Mouse (Mus musculus): Measurements from ENCODE around the gene Dock7. TPM values are rescaled to one million over a fixed set of nuclear protein-coding genes. Genes with fewer than 3 reads are reported as not detected.
A peak's percentile ranks its signal among the peaks of the same experiment; 100 is the strongest.

Dock7 gene
- polyA plus RNA-seq, 1 experiment from 2014 or later: 20.1 TPM

DNA sequence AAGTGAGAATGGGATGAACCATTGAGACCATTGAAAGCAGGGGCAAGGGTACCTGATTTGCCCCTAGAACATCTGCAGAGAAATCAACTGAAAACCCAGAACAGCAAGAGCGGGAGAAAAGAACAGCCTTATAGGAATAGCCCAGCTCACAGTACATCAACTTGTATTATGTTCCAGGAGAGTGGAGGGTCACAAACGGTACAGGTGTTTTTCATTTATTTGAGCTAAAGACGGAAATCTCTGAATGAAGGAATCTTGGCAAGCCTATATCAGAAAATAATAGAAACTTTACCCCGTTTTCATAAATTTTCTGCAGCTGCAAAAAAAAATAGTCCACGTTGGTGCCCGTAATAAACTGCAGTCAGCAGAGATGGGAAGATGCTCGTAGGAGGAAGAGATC is 22.6 kb upstream of the Dock7 start:
- Histone ChIP-seq H3K4me3 (no peak overlapping the region), H3K4me2 (no peak overlapping the region), H3K9ac (no peak overlapping the region), H3K9me3 (replicated peaks) (no peaks in the 10 kb centered on the region), H3K36me3 (no peaks in the 10 kb centered on the region), H3K27me3 (no peaks in the 10 kb centered on the region), H3K27ac (no peak overlapping the region), H3K4me1 (replicated peaks) (no peaks in the 10 kb centered on the region)
- no peak for ATAC-seq (replicated peaks; ENCODE audit: insufficient number of reproducible peaks, insufficient read depth, low FRiP score, low read depth)
- WGBS: 72% methylated on average over 7 of the region's 7 CpGs

DNA sequence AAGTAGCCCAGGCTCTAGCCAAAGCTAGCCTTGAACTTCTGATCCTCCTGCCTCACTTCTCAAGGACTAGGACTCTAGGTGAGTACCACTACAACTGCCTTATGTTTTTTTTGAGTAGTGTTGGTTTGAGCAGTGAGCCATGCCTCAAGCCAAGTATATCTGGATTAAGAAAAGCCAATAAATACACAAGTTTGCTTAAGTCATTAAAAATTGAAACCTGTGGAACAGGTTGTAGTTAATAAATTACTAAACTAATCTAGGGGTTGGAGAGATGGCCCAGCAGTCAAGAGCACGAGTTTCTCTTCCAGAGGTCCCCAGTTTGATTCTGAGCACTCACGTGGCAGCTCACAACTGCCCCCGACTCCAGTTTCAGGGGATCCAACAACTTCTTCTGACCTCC is 20.9 kb upstream of the Dock7 start:
- Histone ChIP-seq H3K9ac (no peak overlapping the region), H3K36me3 (no peaks in the 10 kb centered on the region), H3K27me3 (no peaks in the 10 kb centered on the region), H3K4me1 (replicated peaks) (peaks cover 4% of the 10 kb centered on the region; the same call in 1 of the 2 replicates), H3K4me3 (no peak overlapping the region), H3K9me3 (replicated peaks) (no peaks in the 10 kb centered on the region), H3K4me2 (no peak overlapping the region), H3K27ac (no peak overlapping the region)
- WGBS: 80% methylated on average over 3 of the region's 3 CpGs
- ATAC-seq (replicated peaks; ENCODE audit: insufficient number of reproducible peaks, insufficient read depth, low FRiP score, low read depth): no peak

DNA sequence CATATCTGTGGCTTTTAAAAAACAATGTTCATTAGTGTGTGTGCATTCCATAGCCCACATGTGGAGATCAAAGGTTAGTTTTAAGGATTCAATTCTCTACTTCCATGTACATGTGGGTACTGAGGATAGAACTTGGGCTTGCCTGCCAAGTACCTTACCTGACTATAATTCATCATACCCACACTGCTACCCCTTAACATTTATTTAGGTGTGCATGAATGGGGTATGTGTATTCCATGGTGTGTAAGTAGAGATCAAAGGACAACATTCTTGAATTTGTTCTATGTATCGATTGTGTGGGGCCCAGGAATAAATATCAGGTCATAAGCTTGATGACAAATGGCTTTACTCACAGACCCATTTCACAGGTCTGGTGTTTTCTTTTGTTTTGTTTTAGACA is 20.5 kb upstream of the Dock7 start:
- WGBS: 85% methylated on average over 1 of the region's 1 CpGs
- Histone ChIP-seq H3K9ac (no peak overlapping the region), H3K4me1 (replicated peaks) (peaks cover 4% of the 10 kb centered on the region; the same call in 1 of the 2 replicates), H3K27me3 (no peaks in the 10 kb centered on the region), H3K4me3 (no peak overlapping the region), H3K9me3 (replicated peaks) (no peaks in the 10 kb centered on the region), H3K4me2 (no peak overlapping the region), H3K36me3 (no peaks in the 10 kb centered on the region), H3K27ac (no peak overlapping the region)
- no peak for ATAC-seq (replicated peaks; ENCODE audit: insufficient number of reproducible peaks, insufficient read depth, low FRiP score, low read depth)

DNA sequence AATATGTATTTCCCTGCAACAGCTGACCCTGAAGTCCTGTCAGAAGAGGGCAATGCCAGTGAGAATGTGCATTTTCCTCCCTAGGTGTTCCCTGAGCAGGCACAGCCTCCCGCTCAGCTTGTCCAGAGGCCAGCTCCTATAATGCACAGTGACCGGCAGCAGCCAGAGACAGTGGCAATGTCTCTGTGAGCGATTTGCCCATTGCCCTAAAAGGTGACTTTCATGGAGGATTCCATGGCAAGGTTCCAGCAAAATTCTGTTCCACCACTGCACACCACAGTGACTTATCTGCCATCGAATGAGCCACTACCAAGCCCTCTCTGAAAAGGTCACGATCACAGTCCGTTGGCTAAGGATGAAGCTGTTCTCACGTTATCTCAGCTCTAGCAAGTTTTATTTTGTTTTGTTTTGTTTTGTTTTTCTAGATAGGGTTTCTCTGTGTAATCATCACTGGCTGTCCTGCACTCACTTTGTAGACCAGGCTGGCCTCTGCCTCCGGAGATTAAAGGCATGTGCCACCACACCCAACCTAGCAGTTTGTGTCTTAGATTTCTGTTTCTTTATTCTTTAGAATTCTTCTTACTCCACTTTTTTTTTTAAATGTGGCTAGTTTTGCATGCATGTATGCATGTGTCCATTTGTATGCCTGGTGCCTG is 17.4 kb upstream of the Dock7 start:
- Histone ChIP-seq H3K9ac (no peak overlapping the region), H3K27me3 (0 out of 2 replicates have a peak, but pooled peaks cover 2% of the 10 kb centered on the region), H3K36me3 (no peaks in the 10 kb centered on the region), H3K4me2 (no peak overlapping the region), H3K4me1 (replicated peaks) (peaks cover 4% of the 10 kb centered on the region; the same call in 1 of the 2 replicates), H3K4me3 (no peak overlapping the region), H3K27ac (no peak overlapping the region), H3K9me3 (replicated peaks) (no peaks in the 10 kb centered on the region)
- 53% methylated on average over 8 of the region's 8 CpGs for WGBS
- ATAC-seq (replicated peaks; ENCODE audit: insufficient number of reproducible peaks, insufficient read depth, low FRiP score, low read depth): no peak

DNA sequence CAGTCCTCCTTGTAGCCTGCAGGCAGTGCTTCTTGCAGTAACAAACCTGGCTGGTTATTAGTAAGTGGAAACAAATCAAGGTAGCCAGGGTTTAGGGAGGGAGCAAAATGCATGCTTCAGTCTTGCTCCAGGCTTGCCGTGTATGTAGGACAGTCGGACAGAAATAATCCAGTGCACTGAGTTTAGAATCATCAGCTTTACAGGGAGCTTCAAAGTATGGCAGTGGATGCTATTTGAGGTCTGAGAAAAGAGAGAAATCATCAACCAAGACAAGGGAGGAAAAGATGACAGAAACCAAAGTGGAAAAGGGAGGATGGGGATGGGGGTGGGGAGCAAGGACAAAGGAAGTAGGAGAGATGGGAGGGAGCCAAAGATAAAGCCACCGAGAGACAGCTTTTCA is 13.8 kb upstream of the Dock7 start:
- 51% methylated on average over 3 of the region's 3 CpGs for WGBS
- ATAC-seq (replicated peaks; ENCODE audit: insufficient number of reproducible peaks, insufficient read depth, low FRiP score, low read depth): no peak
- Histone ChIP-seq H3K9ac (no peak overlapping the region), H3K4me1 (replicated peaks) (peaks cover 4% of the 10 kb centered on the region; the same call in 1 of the 2 replicates), H3K36me3 (no peaks in the 10 kb centered on the region), H3K4me2 (no peak overlapping the region), H3K27ac (no peak overlapping the region), H3K27me3 (0 out of 2 replicates have a peak, but pooled peaks cover 2% of the 10 kb centered on the region), H3K4me3 (no peak overlapping the region), H3K9me3 (replicated peaks) (no peaks in the 10 kb centered on the region)

DNA sequence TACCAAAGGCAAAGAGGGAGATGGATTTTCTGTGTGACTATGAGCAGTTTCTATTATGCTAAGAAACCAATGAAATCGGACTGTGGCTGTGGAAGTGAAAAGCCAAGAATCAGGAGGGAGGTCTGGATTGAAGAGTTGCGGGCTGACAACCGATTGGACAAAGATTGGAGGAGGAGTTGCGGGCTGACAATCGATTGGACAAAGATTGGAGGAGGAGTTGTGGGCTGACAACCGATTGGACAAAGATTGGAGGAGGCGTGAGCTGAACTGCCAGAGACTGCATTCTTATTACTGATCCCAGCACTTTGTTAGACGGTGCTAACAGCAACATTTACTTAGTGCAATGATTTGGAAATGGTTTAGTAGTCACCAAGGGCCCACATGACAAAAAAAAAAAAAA is 12.6 kb upstream of the Dock7 start:
- peaks cover 4% of the 10 kb centered on the region; the same call in 1 of the 2 replicates for H3K4me1 ChIP-seq (replicated peaks)
- H3K27ac ChIP-seq: no peak overlapping the region
- no peaks in the 10 kb centered on the region for H3K36me3 ChIP-seq
- H3K4me3 ChIP-seq: no peak overlapping the region
- no peak overlapping the region for H3K9ac ChIP-seq
- ATAC-seq (replicated peaks; ENCODE audit: insufficient number of reproducible peaks, insufficient read depth, low FRiP score, low read depth): no peak
- H3K9me3 ChIP-seq (replicated peaks): no peaks in the 10 kb centered on the region
- H3K4me2 ChIP-seq: no peak overlapping the region
- 0 out of 2 replicates have a peak, but pooled peaks cover 2% of the 10 kb centered on the region for H3K27me3 ChIP-seq
- WGBS: 90% methylated on average over 8 of the region's 8 CpGs

DNA sequence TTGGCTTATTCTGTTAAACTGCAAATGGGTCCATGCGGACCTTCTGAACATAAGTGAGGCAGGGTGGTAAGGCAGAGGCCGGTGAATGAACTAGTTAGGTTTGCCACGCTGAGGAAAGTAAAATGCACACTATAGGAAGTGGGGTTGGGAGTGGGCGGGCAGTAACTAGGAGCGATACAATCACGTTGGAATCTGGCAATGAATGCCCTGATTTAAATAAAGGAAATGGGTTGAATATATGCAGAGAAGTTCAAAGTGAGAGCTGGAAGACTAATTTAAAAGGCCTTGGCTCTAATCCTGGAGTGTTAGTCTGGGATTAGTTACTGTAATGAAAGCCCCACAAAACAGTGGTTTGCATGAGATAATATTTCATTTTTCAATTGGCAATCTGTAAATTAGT is 12.0 kb upstream of the Dock7 start:
- Histone ChIP-seq H3K4me2 (no peak overlapping the region), H3K4me1 (replicated peaks) (no peaks in the 10 kb centered on the region), H3K36me3 (no peaks in the 10 kb centered on the region), H3K27ac (no peak overlapping the region), H3K9ac (no peak overlapping the region), H3K27me3 (0 out of 2 replicates have a peak, but pooled peaks cover 2% of the 10 kb centered on the region), H3K9me3 (replicated peaks) (no peaks in the 10 kb centered on the region), H3K4me3 (no peak overlapping the region)
- WGBS: 70% methylated on average over 6 of the region's 6 CpGs
- no peak for ATAC-seq (replicated peaks; ENCODE audit: insufficient number of reproducible peaks, insufficient read depth, low FRiP score, low read depth)

DNA sequence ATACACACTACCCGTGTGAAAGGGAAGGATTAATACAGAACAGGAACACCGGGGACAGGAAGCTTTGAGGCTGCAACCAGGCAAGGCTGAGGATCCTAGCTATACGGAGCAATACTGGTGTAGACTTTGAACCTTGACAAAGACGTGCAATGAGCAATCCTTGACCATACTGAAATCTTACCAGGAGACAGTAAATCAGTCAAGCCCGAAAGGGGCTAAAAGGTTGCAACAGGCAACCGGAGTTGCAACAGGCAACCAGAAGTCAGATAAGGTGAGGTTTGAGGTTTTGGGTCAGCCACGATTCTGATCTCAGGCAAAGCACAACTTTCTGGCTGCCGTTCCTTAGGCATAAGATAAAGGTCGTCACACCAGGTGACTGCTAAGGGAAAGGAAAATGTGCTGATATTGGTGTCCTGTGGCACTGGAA is 10.5 kb upstream of the Dock7 start:
- no peak overlapping the region for H3K9ac ChIP-seq
- no peak overlapping the region for H3K4me2 ChIP-seq
- H3K9me3 ChIP-seq (replicated peaks): no peaks in the 10 kb centered on the region
- WGBS: 65% methylated on average over 9 of the region's 9 CpGs
- ATAC-seq (replicated peaks; ENCODE audit: insufficient number of reproducible peaks, insufficient read depth, low FRiP score, low read depth): no peak
- H3K4me1 ChIP-seq (replicated peaks): no peaks in the 10 kb centered on the region
- H3K27ac ChIP-seq: no peak overlapping the region
- H3K36me3 ChIP-seq: no peaks in the 10 kb centered on the region
- H3K4me3 ChIP-seq: no peak overlapping the region
- 0 out of 2 replicates have a peak, but pooled peaks cover 2% of the 10 kb centered on the region for H3K27me3 ChIP-seq

DNA sequence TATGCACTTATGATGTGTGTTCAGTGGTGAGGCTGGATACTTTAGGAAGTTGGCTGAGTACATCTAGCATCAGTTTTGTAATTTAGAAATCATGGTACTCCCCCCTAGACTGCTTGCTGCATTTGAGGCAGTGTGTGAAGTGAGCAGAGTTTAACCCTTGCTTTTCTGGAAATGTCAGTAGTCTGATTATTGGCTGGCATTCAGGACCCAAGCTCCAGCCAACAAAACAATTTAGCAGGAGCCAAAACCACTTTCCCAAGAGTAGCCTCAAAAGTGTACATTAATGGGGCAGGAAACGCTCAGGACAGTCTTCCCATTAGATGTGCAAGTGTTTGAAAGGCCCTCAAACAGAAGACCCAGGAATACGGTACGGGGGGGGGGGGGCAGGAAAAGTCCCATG is 2.8 kb upstream of the Dock7 start:
- no peak overlapping the region for H3K27ac ChIP-seq
- no peaks in the 10 kb centered on the region for H3K9me3 ChIP-seq (replicated peaks)
- no peaks in the 10 kb centered on the region for H3K36me3 ChIP-seq
- no peak overlapping the region for H3K9ac ChIP-seq
- ATAC-seq (replicated peaks; ENCODE audit: insufficient number of reproducible peaks, insufficient read depth, low FRiP score, low read depth): no peak
- WGBS: 44% methylated on average over 3 of the region's 3 CpGs
- H3K27me3 ChIP-seq: no peaks in the 10 kb centered on the region
- no peak overlapping the region for H3K4me2 ChIP-seq
- no peak overlapping the region for H3K4me3 ChIP-seq
- peaks cover 10% of the 10 kb centered on the region for H3K4me1 ChIP-seq (replicated peaks)

DNA sequence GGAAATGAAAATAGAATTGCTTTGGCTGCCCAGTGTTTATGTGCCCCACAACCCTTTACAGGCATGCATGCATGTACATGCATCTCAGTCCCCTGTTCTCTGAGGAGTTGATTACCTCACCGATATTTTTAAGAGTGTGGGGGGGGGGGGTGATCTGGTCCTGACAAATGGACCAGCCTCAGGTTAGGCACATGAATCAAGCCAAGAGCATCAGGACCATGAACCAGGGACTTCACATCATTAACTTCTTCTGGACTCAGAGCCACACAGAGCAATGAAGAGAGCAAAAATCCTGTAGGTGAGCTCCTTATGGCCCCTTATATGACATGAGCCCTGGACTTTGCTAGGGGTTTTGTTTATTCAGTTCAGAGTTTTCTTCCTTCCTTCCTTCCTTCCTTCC is 2.1 kb upstream of the Dock7 start:
- H3K9me3 ChIP-seq (replicated peaks): no peaks in the 10 kb centered on the region
- ATAC-seq (replicated peaks; ENCODE audit: insufficient number of reproducible peaks, insufficient read depth, low FRiP score, low read depth): no peak
- H3K9ac ChIP-seq: no peak overlapping the region
- H3K4me1 ChIP-seq (replicated peaks): peaks cover 12% of the 10 kb centered on the region
- H3K4me3 ChIP-seq: no peak overlapping the region
- H3K27me3 ChIP-seq: no peaks in the 10 kb centered on the region
- 54% methylated on average over 1 of the region's 1 CpGs for WGBS
- H3K27ac ChIP-seq: no peak overlapping the region
- no peaks in the 10 kb centered on the region for H3K36me3 ChIP-seq
- no peak overlapping the region for H3K4me2 ChIP-seq

DNA sequence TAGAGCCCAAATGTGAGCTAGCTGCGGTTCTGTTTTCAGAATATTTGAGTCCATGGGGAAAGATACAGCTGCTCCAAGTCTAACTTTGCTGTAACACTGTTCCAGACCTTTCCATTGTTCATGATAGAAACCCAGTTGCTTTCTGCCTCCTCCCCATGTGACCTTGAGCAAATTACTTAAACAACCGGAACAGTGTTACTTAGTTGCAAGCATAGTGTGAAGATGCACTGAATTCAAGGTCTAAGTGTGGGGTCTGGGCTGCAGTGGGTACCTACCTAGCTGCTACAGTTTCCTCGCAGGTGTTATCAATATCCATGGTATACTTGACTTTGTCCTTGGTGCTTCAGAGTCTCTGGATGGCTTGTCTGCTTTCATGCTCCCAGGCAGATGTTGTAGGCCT is 1.3 kb upstream of the Dock7 start:
- WGBS: 72% methylated on average over 3 of the region's 3 CpGs

DNA sequence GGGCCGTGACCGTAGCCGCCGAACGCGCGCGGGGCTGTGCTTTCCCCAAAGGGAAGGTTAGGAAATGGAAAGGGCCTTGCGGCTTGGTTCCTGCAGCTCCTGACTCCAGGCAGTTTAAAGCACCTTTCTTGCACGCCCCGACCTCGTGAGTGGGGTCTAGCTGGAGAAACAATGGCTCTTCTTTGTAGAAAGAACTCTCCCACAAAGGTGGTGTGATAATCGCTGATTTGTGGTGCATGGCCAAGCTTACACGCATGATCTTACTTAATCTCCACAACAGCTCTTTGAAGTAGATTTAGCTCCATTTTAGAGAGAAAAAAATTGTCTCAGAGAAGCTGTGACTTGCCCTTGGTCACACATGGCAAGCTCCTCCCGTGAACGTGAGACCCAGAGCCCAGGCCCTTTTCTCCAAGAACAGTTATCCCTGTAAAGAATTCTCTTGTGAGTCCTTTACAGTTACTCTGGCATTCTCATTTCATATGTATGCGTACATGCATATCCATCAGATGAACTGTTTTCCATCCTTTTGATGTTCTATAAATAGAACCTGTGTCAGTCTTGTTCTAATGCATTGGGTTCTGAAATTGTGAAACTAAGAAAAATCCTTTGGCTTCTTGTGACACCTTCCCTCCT is 524 bp upstream of the Dock7 start:
- WGBS: 4% methylated on average over 17 of the region's 17 CpGs
- peak overlapping the region; percentile 92 for H3K9ac ChIP-seq
- ATAC-seq (replicated peaks; ENCODE audit: insufficient number of reproducible peaks, insufficient read depth, low FRiP score, low read depth): no peak; the same call in 1 of the 2 replicates

More for the DNA sequence above, 1.3 kb upstream of the Dock7 start:
- Histone ChIP-seq H3K4me2 (no peak overlapping the region), H3K9me3 (replicated peaks) (no peaks in the 10 kb centered on the region), H3K36me3 (no peaks in the 10 kb centered on the region), H3K27ac (no peak overlapping the region), H3K9ac (no peak overlapping the region), H3K4me1 (replicated peaks) (peaks cover 13% of the 10 kb centered on the region), H3K4me3 (no peak overlapping the region), H3K27me3 (no peaks in the 10 kb centered on the region)
- ATAC-seq (replicated peaks; ENCODE audit: insufficient number of reproducible peaks, insufficient read depth, low FRiP score, low read depth): no peak

More for the DNA sequence above, 524 bp upstream of the Dock7 start:
- peak overlapping the region; percentile 84 for H3K4me3 ChIP-seq
- no peaks in the 10 kb centered on the region for H3K36me3 ChIP-seq
- peaks cover 19% of the 10 kb centered on the region for H3K4me1 ChIP-seq (replicated peaks)
- H3K27ac ChIP-seq: 0 out of 2 replicates have a peak overlapping the region, but pooled peaks have one; percentile 21
- no peaks in the 10 kb centered on the region for H3K9me3 ChIP-seq (replicated peaks)
- no peaks in the 10 kb centered on the region for H3K27me3 ChIP-seq
- peak overlapping the region; percentile 80 for H3K4me2 ChIP-seq
